Mouse (Mus musculus) Muller cell, postnatal 12 days (primary cell): ENCODE data around the gene Resp18.

Experiments used
- DNase-seq: peaks from one replicate; pipeline ENCODE4 v3.0.0-alpha.2; 2015; ENCODE audit errors: inconsistent ontology term

The Resp18 gene

GRCm38 (mm10) chr1:75278228-75278627 is at the start of gene Resp18:
Gene Resp18, minus strand, starts transcription at chr1:75278415.
- DNase-seq: no peak

GRCm38 (mm10) chr1:75327461-75327860 is 49.2 kb upstream of the Resp18 start:
- no peak for DNase-seq

- no peak for DNase-seq
Measured at GRCm38 (mm10) chr1:75319166-75319565, 41.0 kb upstream of the Resp18 start.

- no peak for DNase-seq
Measured at GRCm38 (mm10) chr1:75318736-75319135, 40.5 kb upstream of the Resp18 start.

- no peak for DNase-seq
Measured at GRCm38 (mm10) chr1:75318301-75318700, 40.1 kb upstream of the Resp18 start.

GRCm38 (mm10) chr1:75317241-75318201 is 39.3 kb upstream of the Resp18 start, which contains the start of gene Dnpep:
Gene Dnpep, minus strand, starts transcription at chr1:75317990.
- DNase-seq: peak; percentile 100

- peak; percentile 84 for DNase-seq
Measured at GRCm38 (mm10) chr1:75316861-75317240, 38.6 kb upstream of the Resp18 start.

- no peak for DNase-seq
Measured at GRCm38 (mm10) chr1:75315456-75316365, 37.5 kb upstream of the Resp18 start.

- DNase-seq: no peak
Measured at GRCm38 (mm10) chr1:75315011-75315410, 36.8 kb upstream of the Resp18 start.

GRCm38 (mm10) chr1:75311694-75312093 is 33.5 kb upstream of the Resp18 start:
- DNase-seq: no peak

GRCm38 (mm10) chr1:75304662-75305061 is 26.4 kb upstream of the Resp18 start:
- no peak for DNase-seq

GRCm38 (mm10) chr1:75294294-75294693 is 16.1 kb upstream of the Resp18 start:
- no peak for DNase-seq

GRCm38 (mm10) chr1:75293331-75293701 is 15.1 kb upstream of the Resp18 start:
- no peak for DNase-seq

GRCm38 (mm10) chr1:75292476-75293330 is 14.5 kb upstream of the Resp18 start:
- peak; percentile 33 for DNase-seq

GRCm38 (mm10) chr1:75291321-75291720 is 13.1 kb upstream of the Resp18 start:
- DNase-seq: no peak

- DNase-seq: peak; percentile 18
Measured at GRCm38 (mm10) chr1:75290582-75290981, 12.4 kb upstream of the Resp18 start.

- no peak for DNase-seq
Measured at GRCm38 (mm10) chr1:75289888-75290431, 11.7 kb upstream of the Resp18 start.

- DNase-seq: no peak
Measured at GRCm38 (mm10) chr1:75289376-75289775, 11.2 kb upstream of the Resp18 start.

GRCm38 (mm10) chr1:75284911-75285310 is 6.7 kb upstream of the Resp18 start:
- no peak for DNase-seq

- no peak for DNase-seq
Measured at GRCm38 (mm10) chr1:75283017-75283416, 4.8 kb upstream of the Resp18 start.
